Mouse (Mus musculus) B cell, adult 2 months (primary cell): ENCODE measurements around the gene Olfr867.

Source experiments
- DNase-seq, 2 experiments: peaks; one replicate each; pipeline ENCODE4 v3.0.0; 2022

The Olfr867 gene

GRCm38 (mm10) chr9:20057462-20057861, at the start of gene Olfr867:
Gene Olfr867 (minus strand): TSS chr9:20057562.
- no peak for DNase-seq

GRCm38 (mm10) chr9:20098326-20098725, 41.0 kb upstream of the Olfr867 start, which contains the start of gene Olfr868:
Gene Olfr868 (plus strand): TSS chr9:20098626.
- DNase-seq: no peak

GRCm38 (mm10) chr9:20073523-20074177, 16.3 kb upstream of the Olfr867 start:
- DNase-seq: no peak

- DNase-seq: no peak
These were observed 13.9 kb upstream of the Olfr867 start for GRCm38 (mm10) chr9:20071291-20071690.

- DNase-seq: no peak
These were observed 12.9 kb upstream of the Olfr867 start for GRCm38 (mm10) chr9:20070236-20070635.

GRCm38 (mm10) chr9:20047964-20048363, 9.4 kb downstream of the Olfr867 start:
- DNase-seq: no peak

GRCm38 (mm10) chr9:20027935-20028334, 29.4 kb downstream of the Olfr867 start, which contains the start of gene Olfr866:
Gene Olfr866 (minus strand): TSS chr9:20028035.
- DNase-seq: no peak
